Mouse (Mus musculus) lung, embryonic 14.5 days (tissue): ENCODE measurements around the gene Trrap. TPM values are rescaled to one million over a fixed set of nuclear protein-coding genes. Genes with fewer than 3 reads are reported as not detected.
A peak's percentile ranks its signal among the peaks of the same experiment; 100 is the strongest.

Experiments
- ATAC-seq: fragments of 200-750 bp; cut with Nextera tagmentation; 2 replicates; pipeline ENCODE4 v1.8.0; 2017; ENCODE audit warnings: mild to moderate bottlenecking, moderate TSS enrichment, moderate library complexity; ENCODE audit not compliant: insufficient read depth
- DNase-seq: peaks from one replicate; pipeline ENCODE4 v3.0.0-alpha.2; 2015
- H3K27ac ChIP-seq: fragments of 300-500 bp; sonication (generic); 2 replicates; pipeline ENCODE4 v1.5.1; 2014; ENCODE audit warnings: low read depth, mild to moderate bottlenecking, moderate library complexity
- H3K27me3 ChIP-seq: fragments of 300-500 bp; sonication (generic); 2 replicates; pipeline ENCODE4 v1.6.1; 2014; ENCODE audit warnings: low read length, control low read depth; ENCODE audit not compliant: insufficient read depth
- H3K36me3 ChIP-seq: fragments of 300-500 bp; sonication (generic); 2 replicates; pipeline ENCODE4 v1.6.1; 2014; ENCODE audit warnings: control low read depth; ENCODE audit not compliant: insufficient read depth
- H3K4me1 ChIP-seq: fragments of 300-500 bp; sonication (generic); 2 replicates; pipeline ENCODE4 v1.6.1; 2014; ENCODE audit warnings: antibody characterized with exemption, control low read depth; ENCODE audit not compliant: insufficient read depth
- H3K4me2 ChIP-seq: fragments of 300-500 bp; sonication (generic); 2 replicates; pipeline ENCODE4 v1.6.1; 2014; ENCODE audit warnings: mild to moderate bottlenecking
- H3K4me3 ChIP-seq: fragments of 300-500 bp; sonication (generic); 2 replicates; pipeline ENCODE4 v1.5.1; 2014; ENCODE audit warnings: low read depth, low read length
- H3K9ac ChIP-seq: fragments of 300-500 bp; sonication (generic); 2 replicates; pipeline ENCODE4 v1.6.1; 2014
- H3K9me3 ChIP-seq: fragments of 300-500 bp; sonication (generic); 2 replicates; pipeline ENCODE4 v1.6.1; 2016; ENCODE audit warnings: low read depth, low read length, control low read depth
- CTCF ChIP-seq: IDR thresholded peaks from 2 replicates; pipeline ENCODE4 v1.5.1; 2016; ENCODE audit warnings: antibody characterized with exemption, low read depth
- WGBS: fragments of 180-500 bp; shearing (Covaris S2); extraction: QIAGEN DNeasy Blood & Tissue Kit; methylation state at CpG from one replicate; pipeline ENCODE4 v1.1.7; 2014; 5-methylcytosine and 5-hydroxymethylcytosine counted together
- polyA plus RNA-seq: library from polyadenylated mRNA; unstranded; fragments of >200 nt; fragmentation: Nextera tagmentation; extraction: Ambion mirVana; gene quantifications from 2 replicates; pipeline ENCODE4 v1.2.1, GENCODE M21; 2014

The Trrap gene
- polyA plus RNA-seq, 1 experiment from 2014 or later, result 97.4 TPM

DNA sequence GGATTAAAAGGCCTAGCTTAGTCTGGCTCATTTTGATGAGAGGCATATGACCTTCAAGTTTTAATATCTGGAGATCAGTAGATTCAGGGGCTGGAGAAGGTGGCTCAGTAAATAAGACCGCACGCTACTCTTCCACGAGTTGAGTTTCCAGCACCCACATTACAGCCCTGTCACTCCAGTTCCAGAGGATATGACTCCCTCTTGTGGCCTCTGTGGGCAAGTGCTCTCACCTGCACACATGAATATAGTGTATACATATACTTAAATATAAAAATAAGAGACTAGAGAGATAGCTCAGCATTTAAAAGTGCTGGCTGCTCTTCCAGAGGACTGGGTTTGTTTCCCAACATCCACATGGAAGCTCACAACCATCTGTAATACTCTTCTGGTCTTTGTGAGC is 84.3 kb downstream of the Trrap start:
- H3K4me3 ChIP-seq, result no peak overlapping the region
- H3K36me3 ChIP-seq, result peaks cover 100% of the 10 kb centered on the region

GRCm38 (mm10) chr5:144853931-144854330 is 86.4 kb downstream of the Trrap start:
- peak; percentile 20; the same call in 1 of the 2 replicates for TF ChIP-seq CTCF
- Histone ChIP-seq H3K4me2 (no peak overlapping the region), H3K4me3 (no peak overlapping the region), H3K9me3 (no peaks in the 10 kb centered on the region), H3K27ac (no peak overlapping the region), H3K4me1 (no peaks in the 10 kb centered on the region), H3K27me3 (no peaks in the 10 kb centered on the region), H3K36me3 (peaks cover 98% of the 10 kb centered on the region), H3K9ac (no peak overlapping the region)
- 75% methylated on average over 5 of the region's 5 CpGs for WGBS
- no peak for ATAC-seq
- DNase-seq, result no peak

More for the DNA sequence above, 84.3 kb downstream of the Trrap start:
- ATAC-seq (no peak), DNase-seq (no peak)
- no peak overlapping the region for H3K27ac ChIP-seq
- TF ChIP-seq CTCF, result peak; percentile 31
- no peaks in the 10 kb centered on the region for H3K9me3 ChIP-seq
- H3K4me2 ChIP-seq, result no peak overlapping the region
- H3K4me1 ChIP-seq, result no peaks in the 10 kb centered on the region
- WGBS, result 93% methylated on average over 3 of the region's 3 CpGs
- no peaks in the 10 kb centered on the region for H3K27me3 ChIP-seq
- no peak overlapping the region for H3K9ac ChIP-seq

DNA sequence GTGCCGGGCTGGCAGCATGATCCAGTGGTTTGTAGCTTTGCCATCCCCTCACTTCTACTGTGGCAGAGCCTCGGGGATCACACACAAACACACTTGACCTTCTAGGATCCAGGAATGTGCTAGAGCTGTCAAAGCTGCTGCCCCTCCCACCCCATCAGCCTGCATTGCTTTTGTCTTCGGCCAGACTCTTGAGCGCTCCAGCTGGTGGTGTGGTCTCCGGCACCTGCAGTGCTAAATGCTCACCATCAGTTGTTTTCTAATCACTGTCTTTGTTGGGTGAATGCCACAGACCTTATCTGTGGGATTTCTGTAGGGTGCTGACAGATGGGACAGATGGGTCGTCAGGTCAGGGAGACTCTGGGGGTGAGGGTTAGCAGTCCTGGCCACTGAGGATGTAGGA is 88.4 kb downstream of the Trrap start:
- DNase-seq, result no peak
- TF ChIP-seq CTCF, result no peak
- H3K9ac ChIP-seq, result no peak overlapping the region
- no peaks in the 10 kb centered on the region for H3K4me1 ChIP-seq
- WGBS, result 36% methylated on average over 6 of the region's 6 CpGs
- peaks cover 5% of the 10 kb centered on the region; the same call in 1 of the 2 replicates for H3K9me3 ChIP-seq
- no peak overlapping the region for H3K4me2 ChIP-seq
- no peak overlapping the region for H3K27ac ChIP-seq
- no peak overlapping the region for H3K4me3 ChIP-seq
- H3K27me3 ChIP-seq, result no peaks in the 10 kb centered on the region
- peaks cover 97% of the 10 kb centered on the region for H3K36me3 ChIP-seq
- no peak for ATAC-seq

- no peak for DNase-seq
- Histone ChIP-seq H3K4me3 (no peak overlapping the region), H3K9ac (no peak overlapping the region), H3K27ac (no peak overlapping the region), H3K36me3 (peaks cover 76% of the 10 kb centered on the region), H3K4me1 (no peaks in the 10 kb centered on the region), H3K4me2 (no peak overlapping the region), H3K9me3 (peaks cover 8% of the 10 kb centered on the region; the same call in 1 of the 2 replicates), H3K27me3 (no peaks in the 10 kb centered on the region)
- no peak for TF ChIP-seq CTCF
- ATAC-seq, result no peak
- WGBS, result 92% methylated on average over 15 of the region's 15 CpGs
Measured at GRCm38 (mm10) chr5:144858527-144858926, 91.0 kb downstream of the Trrap start.

GRCm38 (mm10) chr5:144859284-144859683 is 91.8 kb downstream of the Trrap start:
- Histone ChIP-seq H3K27ac (no peak overlapping the region), H3K9ac (no peak overlapping the region), H3K36me3 (peaks cover 69% of the 10 kb centered on the region), H3K9me3 (peaks cover 8% of the 10 kb centered on the region; the same call in 1 of the 2 replicates), H3K4me1 (no peaks in the 10 kb centered on the region), H3K27me3 (no peaks in the 10 kb centered on the region), H3K4me2 (no peak overlapping the region), H3K4me3 (no peak overlapping the region)
- DNase-seq (no peak), ATAC-seq (no peak)
- 89% methylated on average over 9 of the region's 9 CpGs for WGBS
- no peak for TF ChIP-seq CTCF

- H3K9ac ChIP-seq, result no peak overlapping the region
- H3K27me3 ChIP-seq, result no peaks in the 10 kb centered on the region
- no peak for TF ChIP-seq CTCF
- H3K36me3 ChIP-seq, result peaks cover 52% of the 10 kb centered on the region
- no peaks in the 10 kb centered on the region for H3K4me1 ChIP-seq
- DNase-seq, result no peak
- no peak overlapping the region for H3K27ac ChIP-seq
- no peak overlapping the region for H3K4me3 ChIP-seq
- peaks cover 8% of the 10 kb centered on the region; the same call in 1 of the 2 replicates for H3K9me3 ChIP-seq
- H3K4me2 ChIP-seq, result no peak overlapping the region
- no peak for ATAC-seq
- WGBS, result 97% methylated on average over 8 of the region's 8 CpGs
Measured at GRCm38 (mm10) chr5:144860913-144861312, 93.4 kb downstream of the Trrap start.

DNA sequence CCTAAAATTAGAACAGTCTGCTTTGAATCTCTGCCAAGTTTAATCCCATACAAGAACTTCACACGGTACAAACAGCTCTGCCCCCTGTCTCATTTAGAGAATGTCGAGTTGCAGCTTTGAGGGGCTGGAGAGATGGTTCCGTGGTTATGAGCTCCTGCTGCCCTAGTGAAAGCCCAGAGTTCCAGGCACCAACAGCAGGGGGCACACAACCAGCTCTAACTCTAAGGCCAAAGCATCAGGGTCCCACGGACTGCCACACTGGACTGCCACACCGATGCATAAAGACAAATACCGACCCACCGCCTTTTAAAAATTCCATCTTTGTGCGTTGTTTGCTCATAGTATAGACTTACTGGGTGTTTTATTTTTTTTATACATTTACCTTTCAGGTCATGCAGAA is 99.4 kb downstream of the Trrap start:
- Histone ChIP-seq H3K4me1 (no peaks in the 10 kb centered on the region), H3K27ac (no peak overlapping the region), H3K9me3 (no peaks in the 10 kb centered on the region), H3K9ac (no peak overlapping the region), H3K36me3 (no peaks in the 10 kb centered on the region), H3K27me3 (no peaks in the 10 kb centered on the region), H3K4me3 (no peak overlapping the region), H3K4me2 (no peak overlapping the region)
- WGBS, result 66% methylated on average over 8 of the region's 8 CpGs
- no peak for ATAC-seq
- DNase-seq, result peak; percentile 57
- peak; percentile 48 for TF ChIP-seq CTCF

- no peaks in the 10 kb centered on the region for H3K9me3 ChIP-seq
- TF ChIP-seq CTCF, result no peak
- ATAC-seq, result no peak
- H3K27ac ChIP-seq, result no peak overlapping the region
- no peak for DNase-seq
- 72% methylated on average over 7 of the region's 7 CpGs for WGBS
- no peak overlapping the region for H3K4me2 ChIP-seq
- no peaks in the 10 kb centered on the region for H3K36me3 ChIP-seq
- H3K4me1 ChIP-seq, result no peaks in the 10 kb centered on the region
- H3K4me3 ChIP-seq, result no peak overlapping the region
- H3K9ac ChIP-seq, result no peak overlapping the region
- no peaks in the 10 kb centered on the region for H3K27me3 ChIP-seq
Measured at GRCm38 (mm10) chr5:144869466-144869865, 101.9 kb downstream of the Trrap start.
